Mouse (Mus musculus) forebrain, embryonic 14.5 days (tissue): ENCODE results near the gene Thrap3. TPM values are rescaled to one million over a fixed set of nuclear protein-coding genes. Genes with fewer than 3 reads are reported as not detected.
A peak's percentile ranks its signal among the peaks of the same experiment; 100 is the strongest.

Experiments used
- ATAC-seq: fragments of 200-750 bp; cut with Nextera tagmentation; 2 replicates; pipeline ENCODE4 v1.8.0; 2017; ENCODE audit warnings: mild to moderate bottlenecking, moderate library complexity
- DNase-seq: peaks from one replicate; pipeline ENCODE4 v3.0.0-alpha.2; 2015; ENCODE audit warnings: low spot score
- H3K27ac ChIP-seq: fragments of 300-500 bp; sonication (generic); 2 replicates; pipeline ENCODE4 v1.5.1; 2014; ENCODE audit warnings: low read depth, mild to moderate bottlenecking, control low read depth, low read length, moderate library complexity
- H3K27me3 ChIP-seq: fragments of 300-500 bp; sonication (generic); replicated peaks from 2 replicates; pipeline ENCODE4 v1.6.1; 2014; ENCODE audit warnings: low read length, control low read depth, mixed read lengths; ENCODE audit not compliant: control insufficient read depth, insufficient read depth
- H3K36me3 ChIP-seq: fragments of 300-500 bp; sonication (generic); 2 replicates; pipeline ENCODE4 v1.6.1; 2014; ENCODE audit warnings: low read length, control low read depth; ENCODE audit not compliant: control insufficient read depth, insufficient read depth
- H3K4me1 ChIP-seq: fragments of 300-500 bp; sonication (generic); 2 replicates; pipeline ENCODE4 v1.6.1; 2014; ENCODE audit warnings: antibody characterized with exemption, low read length, control low read depth; ENCODE audit not compliant: control insufficient read depth, insufficient read depth
- H3K4me2 ChIP-seq: fragments of 300-500 bp; sonication (generic); 2 replicates; pipeline ENCODE4 v1.6.1; 2014; ENCODE audit warnings: mild to moderate bottlenecking, control low read depth, low read length
- H3K4me3 ChIP-seq: fragments of 300-500 bp; sonication (generic); 2 replicates; pipeline ENCODE4 v1.5.1; 2014; ENCODE audit warnings: low read depth, low read length, control low read depth
- H3K9ac ChIP-seq: fragments of 300-500 bp; sonication (generic); 2 replicates; pipeline ENCODE4 v1.6.1; 2014; ENCODE audit warnings: mild to moderate bottlenecking, low read length, control low read depth, moderate library complexity
- H3K9me3 ChIP-seq: fragments of 300-500 bp; sonication (generic); replicated peaks from 2 replicates; pipeline ENCODE4 v1.6.1; 2016; ENCODE audit warnings: low read length, control low read depth, mixed read lengths; ENCODE audit not compliant: control insufficient read depth
- WGBS: fragments of 180-500 bp; shearing (Covaris S2); extraction: QIAGEN DNeasy Blood & Tissue Kit; methylation state at CpG from one replicate; pipeline ENCODE4 v1.1.7; 2014; 5-methylcytosine and 5-hydroxymethylcytosine counted together
- polyA plus RNA-seq: library from polyadenylated mRNA; unstranded; fragments of >200 nt; fragmentation: Nextera tagmentation; extraction: Ambion mirVana; gene quantifications from 2 replicates; pipeline ENCODE4 v1.2.1, GENCODE M21; 2014

Thrap3 gene
- polyA plus RNA-seq, 1 experiment from 2014 or later: 128 TPM

DNA sequence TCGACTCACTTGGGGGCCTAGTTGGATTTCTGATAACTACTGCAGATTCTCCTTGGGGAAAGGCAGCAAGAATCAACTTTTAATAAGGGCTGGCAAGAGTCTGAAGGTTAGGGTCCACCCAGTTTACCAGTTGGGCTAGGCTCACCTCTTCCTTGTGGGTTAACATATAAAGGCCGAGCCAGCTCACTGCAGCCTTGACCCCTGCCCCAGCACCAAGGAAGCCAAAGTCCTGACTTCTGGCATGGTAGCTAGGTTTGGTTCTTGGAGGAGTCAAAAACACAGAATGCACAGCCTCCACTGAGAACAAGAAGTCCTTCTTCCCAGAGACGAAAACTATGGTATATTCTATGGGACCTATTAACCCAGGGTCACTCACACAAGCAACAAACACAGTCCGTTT lies 38.9 kb downstream of the Thrap3 start:
- no peaks in the 10 kb centered on the region for H3K27me3 ChIP-seq
- WGBS: 74% methylated on average over 4 of the region's 4 CpGs
- H3K9me3 ChIP-seq: no peaks in the 10 kb centered on the region
- H3K4me3 ChIP-seq: no peak overlapping the region
- peaks cover 6% of the 10 kb centered on the region for H3K4me1 ChIP-seq
- H3K4me2 ChIP-seq: peak overlapping the region; percentile 98
- no peak overlapping the region for H3K27ac ChIP-seq
- DNase-seq (no peak), ATAC-seq (no peak)
- H3K9ac ChIP-seq: peak overlapping the region; percentile 82
- H3K36me3 ChIP-seq: peaks cover 31% of the 10 kb centered on the region

DNA sequence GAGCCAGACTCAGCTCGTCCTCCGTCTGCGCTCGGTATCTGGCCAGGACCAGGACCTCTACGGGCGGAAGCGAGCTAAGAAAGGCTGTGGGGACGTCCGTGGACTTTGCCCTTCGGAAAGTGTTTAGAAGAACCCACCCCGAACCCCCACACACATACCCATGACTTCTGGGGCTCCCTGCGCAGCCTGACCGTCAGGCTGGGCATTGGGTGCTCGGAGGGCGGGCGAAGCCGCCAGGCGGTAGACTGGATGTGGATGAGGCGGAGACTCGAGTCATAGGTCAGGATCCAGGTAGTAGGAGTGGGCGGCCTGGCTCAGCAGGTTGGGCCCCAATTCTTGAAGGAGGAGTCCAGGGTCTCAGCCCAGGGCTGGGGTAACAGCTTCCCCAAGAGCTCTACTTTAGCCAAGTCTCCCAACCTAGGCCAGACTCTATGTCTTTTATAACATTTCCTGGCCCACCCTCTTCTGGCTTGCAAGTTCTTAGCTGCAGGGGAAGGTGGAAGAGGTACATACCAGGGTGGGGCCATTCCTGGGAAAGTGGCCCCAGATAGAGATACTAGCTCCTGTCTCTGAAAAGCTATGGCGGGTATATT lies 39.4 kb downstream of the Thrap3 start, which contains the start of gene Sh3d21:
Gene Sh3d21 (minus strand): TSS at position 425 of the 593 bp plus-strand sequence.
- peaks cover 26% of the 10 kb centered on the region for H3K36me3 ChIP-seq
- H3K4me1 ChIP-seq: peaks cover 6% of the 10 kb centered on the region
- ATAC-seq (peak; percentile 5; the same call in 1 of the 2 replicates), DNase-seq (no peak)
- H3K27me3 ChIP-seq: no peaks in the 10 kb centered on the region
- peak within 1 kb of the TSS; percentile 98 for H3K4me2 ChIP-seq
- H3K9me3 ChIP-seq: no peaks in the 10 kb centered on the region
- peak within 1 kb of the TSS; percentile 82 for H3K9ac ChIP-seq
- WGBS: 9% methylated on average over 22 of the region's 22 CpGs
- no peak within 1 kb of the TSS for H3K27ac ChIP-seq
- peak within 1 kb of the TSS; percentile 47 for H3K4me3 ChIP-seq

DNA sequence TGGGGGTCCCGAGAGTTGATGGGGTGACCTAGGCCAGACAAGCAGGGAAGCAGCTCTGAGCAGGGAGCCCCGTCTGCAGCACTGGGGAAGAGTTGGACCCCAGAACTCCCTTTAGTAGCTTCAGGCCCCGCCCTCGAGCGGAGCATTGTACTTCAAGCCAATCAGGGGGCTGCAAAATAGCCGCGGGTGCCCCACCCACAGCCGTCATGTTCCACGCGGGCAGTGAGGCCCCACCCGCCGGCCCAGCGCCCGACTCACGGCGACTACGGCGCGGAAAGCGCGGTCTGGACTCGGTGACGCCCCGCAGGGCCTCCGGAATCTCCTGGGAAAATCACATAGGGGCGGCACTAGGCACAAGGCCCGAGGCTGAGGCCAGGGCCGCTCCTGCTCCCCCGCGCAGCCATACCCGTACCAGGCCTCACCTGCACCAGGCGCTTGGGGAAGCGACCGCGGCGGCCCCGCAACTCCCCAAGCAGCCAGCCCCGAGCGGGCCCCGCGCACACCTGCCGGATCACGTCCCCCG lies 40.0 kb downstream of the Thrap3 start:
- Histone ChIP-seq H3K9me3 (no peaks in the 10 kb centered on the region), H3K36me3 (peaks cover 22% of the 10 kb centered on the region), H3K27ac (no peak overlapping the region), H3K4me2 (peak overlapping the region; percentile 98), H3K9ac (peak overlapping the region; percentile 82), H3K27me3 (no peaks in the 10 kb centered on the region), H3K4me1 (peaks cover 6% of the 10 kb centered on the region), H3K4me3 (peak overlapping the region; percentile 47)
- ATAC-seq (peak; percentile 95), DNase-seq (peak; percentile 86)
- WGBS: under 1% methylated on average over 44 of the region's 44 CpGs

DNA sequence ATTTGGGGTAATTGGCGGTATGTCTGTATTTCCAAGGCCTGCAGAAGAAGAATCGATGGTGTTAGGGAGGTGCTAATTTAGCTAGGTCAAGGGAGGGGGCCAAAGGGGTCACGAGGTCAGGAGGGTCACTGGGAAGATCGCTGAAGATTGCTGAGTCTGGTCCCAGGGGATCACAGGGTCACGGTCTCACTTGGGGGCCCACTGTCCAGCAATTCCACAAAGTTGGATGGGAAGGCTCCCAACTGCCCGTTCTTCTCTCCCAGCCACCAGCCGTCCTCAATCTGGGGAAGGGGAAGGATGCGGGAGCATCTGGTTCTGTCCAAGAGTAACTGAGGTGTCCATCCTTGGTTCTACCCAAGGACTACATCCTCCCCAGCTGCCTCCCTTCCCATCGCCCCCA lies 40.6 kb downstream of the Thrap3 start:
- H3K9me3 ChIP-seq: no peaks in the 10 kb centered on the region
- peak overlapping the region; percentile 98; the same call in 1 of the 2 replicates for H3K4me2 ChIP-seq
- WGBS: 78% methylated on average over 8 of the region's 9 CpGs
- no peak overlapping the region for H3K27ac ChIP-seq
- no peak overlapping the region; the same call in 1 of the 2 replicates for H3K9ac ChIP-seq
- H3K4me3 ChIP-seq: peak overlapping the region; percentile 47; the same call in 1 of the 2 replicates
- H3K36me3 ChIP-seq: peaks cover 17% of the 10 kb centered on the region
- no peak for ATAC-seq
- H3K27me3 ChIP-seq: no peaks in the 10 kb centered on the region
- no peak for DNase-seq
- H3K4me1 ChIP-seq: peaks cover 6% of the 10 kb centered on the region

DNA sequence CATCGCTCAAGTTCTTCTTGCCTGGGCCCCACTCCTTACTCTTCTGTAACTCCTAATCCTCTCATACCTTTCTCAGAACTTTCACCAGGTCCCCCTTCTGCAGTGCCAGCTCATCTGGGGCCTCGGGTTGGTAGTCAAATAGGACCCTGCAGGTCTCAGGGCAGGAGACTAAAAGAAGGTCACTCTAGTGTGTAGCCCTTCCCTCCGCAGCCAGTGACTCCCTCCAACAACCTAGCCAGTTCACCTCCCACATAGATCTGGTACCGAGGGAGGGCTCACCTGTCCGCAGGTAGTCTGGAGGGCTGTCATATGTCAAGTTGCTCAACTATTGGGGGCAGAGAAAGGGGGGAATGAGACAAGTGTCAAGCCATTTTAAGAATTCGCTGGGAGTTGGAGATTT lies 41.1 kb downstream of the Thrap3 start:
- H3K4me2 ChIP-seq: no peak overlapping the region
- no peak for ATAC-seq
- DNase-seq: no peak
- H3K27ac ChIP-seq: no peak overlapping the region
- H3K36me3 ChIP-seq: peaks cover 12% of the 10 kb centered on the region
- no peaks in the 10 kb centered on the region for H3K27me3 ChIP-seq
- H3K4me3 ChIP-seq: no peak overlapping the region
- no peak overlapping the region for H3K9ac ChIP-seq
- H3K4me1 ChIP-seq: peaks cover 6% of the 10 kb centered on the region
- no peaks in the 10 kb centered on the region for H3K9me3 ChIP-seq
- 87% methylated on average over 6 of the region's 6 CpGs for WGBS

DNA sequence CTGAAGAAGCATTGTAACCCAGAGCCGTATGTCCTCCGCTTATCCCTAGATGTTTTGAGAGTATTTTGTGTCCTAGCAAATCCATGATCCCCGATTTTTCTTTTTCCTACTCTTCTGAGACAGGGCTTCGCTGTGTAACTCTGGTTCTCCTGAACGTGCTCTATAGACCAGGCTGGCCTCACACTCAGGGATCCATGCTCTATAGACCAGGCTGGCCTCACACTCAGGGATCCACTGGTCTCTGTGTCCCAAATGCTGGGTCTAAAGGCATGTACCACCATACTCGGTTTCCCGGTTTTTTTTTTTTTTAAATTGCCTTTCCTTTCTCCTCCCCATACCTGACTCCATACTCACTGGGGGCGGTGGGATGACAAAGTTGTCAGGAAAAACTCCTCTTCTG lies 41.6 kb downstream of the Thrap3 start:
- Histone ChIP-seq H3K4me1 (peaks cover 6% of the 10 kb centered on the region), H3K27ac (no peak overlapping the region), H3K9me3 (no peaks in the 10 kb centered on the region), H3K36me3 (peaks cover 7% of the 10 kb centered on the region), H3K27me3 (no peaks in the 10 kb centered on the region), H3K9ac (no peak overlapping the region), H3K4me3 (no peak overlapping the region), H3K4me2 (no peak overlapping the region)
- WGBS: 87% methylated on average over 8 of the region's 8 CpGs
- DNase-seq: no peak
- ATAC-seq: no peak

DNA sequence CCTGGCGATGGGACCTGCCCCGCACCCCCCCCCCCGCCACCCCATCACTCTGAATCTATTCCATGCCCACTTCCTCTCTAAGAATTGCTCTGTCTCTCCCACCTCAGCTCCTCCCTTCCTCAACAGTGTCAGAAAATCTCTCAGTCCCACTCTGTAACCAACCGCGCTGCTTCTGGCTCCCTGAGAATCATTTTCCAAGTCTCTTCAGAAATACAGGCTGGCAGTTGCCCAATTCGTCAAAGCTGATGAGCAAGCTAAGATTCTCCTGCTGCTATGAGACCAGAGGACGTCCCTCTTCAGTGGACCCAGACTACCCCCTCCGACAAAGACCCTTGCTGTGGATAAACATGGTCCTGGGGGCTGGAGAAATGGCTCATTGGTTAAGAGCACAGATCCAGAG lies 43.1 kb downstream of the Thrap3 start:
- DNase-seq (peak; percentile 19), ATAC-seq (no peak)
- peaks cover 6% of the 10 kb centered on the region for H3K4me1 ChIP-seq
- H3K4me3 ChIP-seq: no peak overlapping the region
- no peaks in the 10 kb centered on the region for H3K27me3 ChIP-seq
- 69% methylated on average over 8 of the region's 8 CpGs for WGBS
- no peak overlapping the region for H3K9ac ChIP-seq
- H3K4me2 ChIP-seq: no peak overlapping the region
- no peaks in the 10 kb centered on the region for H3K36me3 ChIP-seq
- H3K27ac ChIP-seq: no peak overlapping the region
- H3K9me3 ChIP-seq: no peaks in the 10 kb centered on the region

DNA sequence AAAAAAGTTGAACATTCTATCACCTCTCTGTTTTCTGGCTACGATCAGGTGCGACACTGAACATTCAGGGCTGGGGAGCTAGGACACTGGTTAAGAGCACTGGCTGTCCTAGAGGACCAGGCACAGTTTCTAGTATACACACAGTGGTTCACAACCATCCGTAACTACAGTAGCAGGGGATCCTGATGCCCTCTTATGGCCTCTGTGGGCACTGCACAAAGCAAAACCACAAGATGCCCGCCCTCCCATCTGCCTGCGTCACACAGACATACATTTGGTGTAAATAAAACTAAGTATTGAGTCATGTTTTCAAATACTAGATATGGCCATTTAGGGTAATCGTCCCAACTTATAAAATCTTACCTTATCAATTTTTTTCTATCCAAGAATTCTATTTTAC lies 45.0 kb downstream of the Thrap3 start:
- H3K4me3 ChIP-seq: no peak overlapping the region
- no peak overlapping the region for H3K4me2 ChIP-seq
- H3K27ac ChIP-seq: no peak overlapping the region
- H3K36me3 ChIP-seq: no peaks in the 10 kb centered on the region
- no peaks in the 10 kb centered on the region for H3K9me3 ChIP-seq
- WGBS: 85% methylated on average over 6 of the region's 6 CpGs
- H3K9ac ChIP-seq: no peak overlapping the region
- H3K4me1 ChIP-seq: no peaks in the 10 kb centered on the region
- H3K27me3 ChIP-seq: no peaks in the 10 kb centered on the region
- ATAC-seq: no peak
- DNase-seq: no peak

DNA sequence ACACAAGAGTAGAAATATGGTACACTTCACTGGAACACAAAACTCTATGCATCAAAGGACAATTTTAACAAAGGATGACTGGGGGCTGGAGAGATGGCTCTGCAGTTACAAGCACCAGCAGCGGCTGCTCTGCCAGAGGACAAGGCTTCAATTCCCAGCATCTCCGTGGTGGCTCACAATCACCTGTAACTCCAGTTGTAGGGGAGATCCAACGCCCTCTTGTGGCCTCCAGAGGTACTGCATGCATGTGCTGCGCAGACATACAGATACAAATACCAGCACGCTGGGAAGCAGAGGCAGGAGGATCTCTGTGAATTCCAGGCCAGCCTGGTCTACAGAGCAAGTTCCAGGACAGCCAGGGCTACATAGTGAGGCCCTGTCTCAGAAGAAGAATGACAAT lies 45.9 kb downstream of the Thrap3 start:
- Histone ChIP-seq H3K4me2 (no peak overlapping the region), H3K9me3 (no peaks in the 10 kb centered on the region), H3K9ac (no peak overlapping the region), H3K4me3 (no peak overlapping the region), H3K4me1 (no peaks in the 10 kb centered on the region), H3K27me3 (no peaks in the 10 kb centered on the region), H3K36me3 (no peaks in the 10 kb centered on the region), H3K27ac (no peak overlapping the region)
- DNase-seq (no peak), ATAC-seq (no peak)
- WGBS: 53% methylated on average over 5 of the region's 5 CpGs
